Mouse (Mus musculus): ENCODE data around the gene Nmur2. TPM values are rescaled to one million over a fixed set of nuclear protein-coding genes. Genes with fewer than 3 reads are reported as not detected.

Gene Nmur2
- total RNA-seq (2021): not detected

DNA sequence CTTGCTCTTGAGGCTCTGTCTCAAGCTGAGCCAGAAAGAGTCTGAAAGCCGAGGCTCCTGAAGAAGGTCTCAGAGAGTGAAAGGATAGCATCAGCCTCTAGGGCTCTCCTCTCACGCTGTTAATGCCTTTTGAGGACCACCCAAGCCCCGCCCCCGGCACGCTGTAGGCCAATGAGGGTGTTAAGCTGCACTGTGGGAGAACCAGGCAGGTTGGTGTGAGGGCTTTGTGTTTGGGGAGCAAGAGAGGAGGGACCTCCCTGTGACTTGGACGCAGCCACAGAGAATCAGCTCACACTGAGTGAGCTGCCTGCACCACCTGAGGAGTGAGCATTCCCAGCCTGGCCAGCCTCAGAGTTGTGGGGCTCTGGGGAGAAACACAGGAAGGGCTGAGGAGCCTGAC, at the start of gene Nmur2:
Gene Nmur2, minus strand, starts transcription at position 94 of the 400 bp plus-strand sequence.
- intact Hi-C loops (cut with DNase I): no loop called here
- peak in 1 of 2 experiments; percentile 20 for DNase-seq (ENCODE audit: extremely low spot score in 1 of 2, low spot score in 2 of 2)

DNA sequence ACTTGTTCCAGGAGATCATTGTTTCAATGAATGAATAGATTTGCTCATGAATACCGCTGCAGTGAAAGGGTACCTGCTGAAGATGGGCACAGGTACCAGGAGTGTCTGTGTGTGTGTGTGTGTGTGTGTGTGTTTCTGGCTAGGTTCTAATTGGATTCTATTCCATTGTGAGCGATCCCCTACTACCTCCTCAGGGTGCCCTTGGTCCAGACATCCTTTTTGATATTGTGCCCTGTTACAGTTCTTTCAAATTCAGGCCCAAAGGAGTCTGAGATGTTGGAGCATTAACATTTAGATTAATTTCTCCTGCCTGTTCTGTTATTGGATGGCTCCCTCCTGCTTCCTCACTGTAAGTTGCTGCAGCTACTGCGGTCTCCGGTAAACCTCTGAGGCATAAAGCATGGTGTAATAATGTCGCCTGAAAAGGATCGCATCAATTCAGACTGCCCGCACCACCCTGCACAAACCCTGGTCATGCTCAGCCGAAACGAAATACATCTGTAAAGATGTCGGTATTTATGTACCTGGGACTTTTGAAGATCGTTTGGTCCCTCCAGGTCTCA, 48.4 kb upstream of the Nmur2 start:
- DNase-seq (ENCODE audit: extremely low spot score in 1 of 2, low spot score in 2 of 2): no peak

GRCm38 (mm10) chr11:56072131-56072530, 31.3 kb upstream of the Nmur2 start:
- peak in 1 of 2 experiments; percentile 31 for DNase-seq (ENCODE audit: extremely low spot score in 1 of 2, low spot score in 2 of 2)
- intact Hi-C loops (cut with DNase I): no loop called here

More for the DNA sequence above, 48.4 kb upstream of the Nmur2 start:
- intact Hi-C loops (cut with DNase I): no loop called here

DNA sequence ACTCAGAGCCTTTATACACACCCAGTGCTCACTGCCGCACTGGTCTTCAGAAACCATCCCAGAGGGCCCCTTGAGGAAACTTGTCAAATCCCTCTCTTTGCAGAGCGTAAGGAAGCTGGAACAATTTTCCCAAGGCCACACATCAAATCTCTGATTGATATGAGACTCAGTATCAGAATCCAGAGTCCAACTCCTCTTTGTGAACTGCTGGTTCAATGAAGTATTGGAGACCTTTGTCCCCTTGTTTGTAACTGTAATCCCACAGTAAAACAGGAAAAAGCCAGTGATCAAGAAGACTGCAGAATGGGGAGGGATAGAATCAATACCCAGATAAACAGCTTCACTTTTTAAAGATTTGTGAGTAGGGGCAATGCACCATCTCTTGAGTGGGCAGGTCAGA, 28.8 kb upstream of the Nmur2 start:
- intact Hi-C loops (cut with DNase I): no loop called here
- DNase-seq (ENCODE audit: extremely low spot score in 1 of 2, low spot score in 2 of 2): no peak

GRCm38 (mm10) chr11:56065147-56065546, 24.3 kb upstream of the Nmur2 start:
- DNase-seq (ENCODE audit: extremely low spot score in 1 of 2, low spot score in 2 of 2): no peak
- intact Hi-C loops (cut with DNase I): no loop called here

GRCm38 (mm10) chr11:56064575-56064974, 23.8 kb upstream of the Nmur2 start:
- intact Hi-C loops (cut with DNase I): no loop called here
- no peak for DNase-seq (ENCODE audit: extremely low spot score in 1 of 2, low spot score in 2 of 2)

DNA sequence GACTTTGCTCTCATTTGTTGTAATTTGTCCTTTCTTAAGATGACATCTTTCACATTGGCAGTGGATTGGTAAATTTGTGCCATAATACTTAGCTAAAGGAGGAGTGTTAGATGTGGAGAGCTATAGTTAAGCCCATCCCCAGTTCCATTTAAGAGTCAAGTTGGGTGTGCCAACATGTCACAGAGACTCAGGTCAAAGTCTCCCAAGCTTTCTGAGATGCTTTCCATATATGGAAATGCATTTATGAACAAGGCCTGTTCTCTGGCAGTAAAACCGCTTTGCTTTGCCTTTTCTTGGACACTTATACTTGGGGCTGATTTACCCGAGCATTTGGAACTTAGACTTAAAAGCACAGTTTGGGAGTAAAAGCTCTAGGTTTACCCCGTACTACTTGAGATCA, 18.4 kb upstream of the Nmur2 start:
- DNase-seq (ENCODE audit: extremely low spot score in 1 of 2, low spot score in 2 of 2): no peak
- intact Hi-C loops (cut with DNase I): no loop called here

- intact Hi-C loops (cut with DNase I): no loop called here
- DNase-seq (ENCODE audit: extremely low spot score in 1 of 2, low spot score in 2 of 2): no peak
Observed at GRCm38 (mm10) chr11:56054439-56054838, 13.6 kb upstream of the Nmur2 start.

- no peak for DNase-seq (ENCODE audit: extremely low spot score in 1 of 2, low spot score in 2 of 2)
- intact Hi-C loops (cut with DNase I): no loop called here
Observed at GRCm38 (mm10) chr11:56026854-56027253, 14.0 kb downstream of the Nmur2 start.

GRCm38 (mm10) chr11:56025746-56026570, 14.9 kb downstream of the Nmur2 start:
- DNase-seq (ENCODE audit: extremely low spot score in 1 of 2, low spot score in 2 of 2): peak; percentile 23 to 31
- intact Hi-C loops (cut with DNase I): no loop called here

GRCm38 (mm10) chr11:56013510-56014057, 27.2 kb downstream of the Nmur2 start:
- intact Hi-C loops (cut with DNase I): loop anchor here (1.0 kb wide), 1 partner anchor 95 kb away; no protein-coding TSS in a partner anchor
- peak in 1 of 2 experiments; percentile 11 for DNase-seq (ENCODE audit: extremely low spot score in 1 of 2, low spot score in 2 of 2)

DNA sequence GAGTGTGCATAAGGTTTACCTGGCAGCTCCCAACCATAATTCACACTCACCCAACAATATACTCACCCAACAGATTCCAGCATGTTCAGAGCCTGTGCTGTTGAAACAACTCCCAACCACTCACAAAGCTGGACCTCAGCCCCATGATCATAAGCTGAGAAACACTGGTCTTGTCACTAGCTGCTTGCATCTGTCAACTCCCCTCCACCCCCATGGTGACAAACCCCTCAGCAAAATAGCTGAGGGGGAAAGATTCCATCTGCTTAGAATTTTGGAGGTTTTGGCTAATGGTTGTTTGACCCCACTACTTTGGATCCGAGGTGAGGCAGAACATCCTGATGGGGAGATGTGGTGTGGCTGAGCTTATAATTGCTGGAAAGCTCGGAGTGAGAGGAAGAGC, 28.4 kb downstream of the Nmur2 start:
- DNase-seq (ENCODE audit: extremely low spot score in 1 of 2, low spot score in 2 of 2): no peak
- intact Hi-C loops (cut with DNase I): no loop called here

DNA sequence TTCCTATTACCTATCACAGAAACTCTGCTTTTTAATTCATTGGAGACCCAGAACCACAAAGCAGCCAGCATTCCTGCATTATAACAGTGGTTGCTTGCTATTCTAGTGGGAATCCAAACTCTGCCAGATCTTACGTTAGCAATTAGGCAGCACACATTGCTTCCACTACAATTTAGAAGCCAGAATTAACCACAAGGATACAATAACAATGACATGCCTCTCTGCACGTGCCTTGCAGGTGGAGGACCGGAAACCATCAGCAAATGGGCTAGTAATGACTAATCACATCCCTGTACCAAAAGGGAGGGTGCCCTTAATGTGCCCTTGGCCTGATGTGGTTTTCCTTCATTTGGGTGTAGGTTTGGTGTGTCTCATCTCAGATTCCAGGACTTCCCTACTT, 32.5 kb downstream of the Nmur2 start:
- DNase-seq (ENCODE audit: extremely low spot score in 1 of 2, low spot score in 2 of 2): no peak
- intact Hi-C loops (cut with DNase I): loop anchor here (5.0 kb wide), 1 partner anchor 481 kb away; no protein-coding TSS in a partner anchor

DNA sequence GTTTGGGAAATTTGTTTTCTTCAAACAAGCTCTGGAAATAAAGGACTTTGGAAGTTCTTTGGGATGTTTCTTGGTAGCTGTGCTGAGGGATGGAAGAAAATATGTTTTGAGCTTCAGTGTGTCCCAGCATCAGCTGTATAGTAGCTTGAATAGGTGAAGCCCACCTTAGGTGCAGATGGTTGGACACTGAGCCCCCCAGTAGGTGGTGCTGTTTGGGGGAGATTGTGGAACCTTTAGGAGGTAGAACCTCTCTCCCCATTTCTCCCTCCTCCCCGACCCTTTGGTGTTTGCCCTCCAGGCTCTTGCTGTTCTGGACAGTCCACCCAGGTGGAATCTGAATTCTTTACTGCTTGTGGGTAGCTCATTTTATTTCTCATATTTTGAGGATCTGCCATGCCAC, 48.0 kb downstream of the Nmur2 start:
- intact Hi-C loops (cut with DNase I): loop anchor here (5.0 kb wide), 1 partner anchor 475 kb away; no protein-coding TSS in a partner anchor
- DNase-seq (ENCODE audit: extremely low spot score in 1 of 2, low spot score in 2 of 2): no peak

DNA sequence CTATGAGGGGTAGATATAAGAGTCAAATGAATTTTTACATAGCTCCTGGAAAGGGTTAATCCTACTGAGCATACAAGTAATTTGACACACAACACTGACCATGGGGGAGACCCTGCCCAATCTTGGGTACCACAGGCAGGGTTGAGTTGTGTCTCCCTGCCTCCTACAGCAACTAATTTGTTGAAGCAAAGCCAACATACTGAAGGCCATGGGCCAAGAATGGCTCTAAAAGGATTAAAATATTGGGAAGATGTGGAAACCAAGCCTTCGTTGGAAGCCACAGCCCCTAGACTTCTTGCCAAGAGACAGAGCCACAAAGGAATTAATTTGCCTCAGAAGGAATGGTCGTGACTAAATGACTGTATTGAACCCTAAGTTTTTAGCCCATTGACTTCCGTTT, 48.7 kb downstream of the Nmur2 start:
- DNase-seq (ENCODE audit: extremely low spot score in 1 of 2, low spot score in 2 of 2): no peak
- intact Hi-C loops (cut with DNase I): loop anchor here (5.0 kb wide), 1 partner anchor 475 kb away; no protein-coding TSS in a partner anchor

GRCm38 (mm10) chr11:55991505-55992066, 49.2 kb downstream of the Nmur2 start:
- DNase-seq (ENCODE audit: extremely low spot score in 1 of 2, low spot score in 2 of 2): peak; percentile 31 to 38
- intact Hi-C loops (cut with DNase I): loop anchor here (5.0 kb wide), 1 partner anchor 474 kb away; no protein-coding TSS in a partner anchor

DNA sequence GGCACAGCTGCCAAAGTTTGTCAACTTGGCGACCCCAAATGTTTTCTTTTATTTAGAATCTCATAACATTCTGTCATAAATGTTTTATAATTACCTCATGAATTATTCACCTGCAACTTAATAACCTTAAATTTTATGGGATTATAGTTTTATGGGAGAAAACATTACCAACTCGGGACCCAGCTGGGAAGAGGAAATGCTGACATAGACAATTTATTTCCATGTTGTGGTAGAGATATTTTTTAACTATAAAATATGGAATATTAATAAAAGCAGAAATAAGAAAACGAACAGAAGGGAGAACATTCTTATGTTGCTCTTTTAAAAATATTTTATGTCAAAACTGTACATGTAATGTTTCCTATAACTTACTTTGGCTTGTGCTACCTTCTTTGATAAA, 56.2 kb downstream of the Nmur2 start:
- no peak for DNase-seq (ENCODE audit: extremely low spot score in 1 of 2, low spot score in 2 of 2)
- intact Hi-C loops (cut with DNase I): no loop called here

DNA sequence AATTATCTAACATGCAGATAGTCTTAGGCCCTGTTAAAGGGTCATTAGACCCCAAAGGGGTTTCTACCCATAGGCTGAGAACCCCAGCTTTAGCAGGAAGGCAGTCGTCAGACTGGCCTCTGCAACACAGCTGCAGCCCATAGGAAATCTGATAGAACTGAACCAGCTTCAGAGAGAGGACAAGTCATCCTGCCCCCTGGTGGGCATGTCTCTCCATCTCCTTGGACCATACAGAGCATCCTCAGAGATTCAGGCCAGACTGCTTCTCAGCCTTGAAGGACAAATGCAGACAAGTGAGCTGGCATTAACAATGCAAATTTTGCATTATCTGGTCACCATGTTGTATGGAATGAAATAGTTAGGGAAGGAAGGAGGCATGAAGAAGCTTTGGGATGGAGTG, 59.2 kb downstream of the Nmur2 start:
- no peak for DNase-seq (ENCODE audit: extremely low spot score in 1 of 2, low spot score in 2 of 2)
- intact Hi-C loops (cut with DNase I): no loop called here

DNA sequence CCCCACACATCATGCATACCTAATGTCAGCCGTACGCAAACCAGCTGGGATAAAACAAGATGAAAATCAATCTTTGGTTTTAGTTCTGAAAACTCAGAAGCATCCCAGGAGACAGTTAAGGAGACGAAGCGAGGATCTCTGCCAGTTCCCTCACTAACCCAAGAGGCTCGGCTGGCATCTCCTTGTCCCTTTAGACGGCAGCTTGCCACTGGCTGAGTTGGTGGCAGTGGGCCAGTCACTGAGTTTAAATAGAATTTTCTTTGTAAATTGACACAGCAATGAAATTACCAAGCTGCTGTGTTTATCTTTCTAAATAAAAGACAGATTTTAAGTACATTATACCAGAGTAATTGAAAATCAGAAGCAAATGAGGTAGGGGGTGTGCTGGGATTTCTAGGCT, 62.7 kb downstream of the Nmur2 start:
- DNase-seq (ENCODE audit: extremely low spot score in 1 of 2, low spot score in 2 of 2): peak; percentile 13 to 56
- intact Hi-C loops (cut with DNase I): no loop called here
